Mouse (Mus musculus): ENCODE results near the gene Lrp11.

The Lrp11 gene

DNA sequence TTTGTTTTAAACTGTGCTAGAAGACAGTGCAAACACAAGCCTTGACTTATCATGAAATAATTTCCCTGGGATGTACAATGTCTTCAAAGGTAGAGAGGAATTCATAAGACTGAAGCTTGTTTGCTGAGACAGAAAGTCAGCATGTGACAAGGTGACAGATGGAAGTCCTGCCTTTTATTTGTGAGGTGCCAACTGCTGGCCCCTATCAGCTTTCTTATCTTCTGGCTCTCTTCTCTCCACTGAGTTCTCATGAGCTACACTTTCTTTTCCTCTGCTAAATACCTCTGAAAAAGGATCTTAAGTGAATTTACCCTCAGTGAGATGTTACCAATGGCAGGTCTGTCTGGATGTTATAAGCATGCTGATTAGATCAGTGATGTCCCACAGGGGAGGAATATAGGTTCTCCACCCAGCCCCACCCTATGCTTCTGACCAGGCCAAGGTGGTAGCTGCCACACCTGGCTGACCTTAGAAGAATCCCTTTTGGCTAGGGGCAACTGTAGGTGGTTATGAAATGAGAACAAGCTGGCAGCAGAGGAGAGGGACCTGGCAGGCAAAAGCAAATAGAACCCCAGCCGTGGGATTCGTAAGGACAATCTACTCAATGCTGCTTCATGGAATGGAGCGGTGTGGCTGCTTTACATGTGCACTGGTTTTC lies 34.4 kb downstream of the Lrp11 start:
- DNase-seq (ENCODE audit: low read depth), result no peak

DNA sequence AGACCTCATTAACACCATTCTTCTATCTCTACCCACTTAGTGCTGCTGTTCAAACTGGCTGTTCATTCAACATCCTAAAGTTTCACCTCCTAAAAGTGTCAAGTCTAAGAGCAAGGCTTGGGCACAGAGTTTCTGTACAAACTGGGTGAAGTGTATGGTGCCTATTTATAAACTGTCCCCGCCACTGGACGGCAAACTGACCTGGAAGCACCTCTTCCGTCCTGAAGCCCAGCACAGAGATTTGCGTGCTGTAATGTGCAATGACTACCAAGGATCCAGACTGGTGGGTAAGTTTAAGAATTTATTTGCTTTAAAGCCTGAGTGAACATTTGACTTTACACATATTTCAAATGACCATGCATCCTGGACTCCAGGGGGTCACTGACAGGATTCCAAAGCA lies 39.5 kb downstream of the Lrp11 start:
- DNase-seq (ENCODE audit: low read depth), result no peak

DNA sequence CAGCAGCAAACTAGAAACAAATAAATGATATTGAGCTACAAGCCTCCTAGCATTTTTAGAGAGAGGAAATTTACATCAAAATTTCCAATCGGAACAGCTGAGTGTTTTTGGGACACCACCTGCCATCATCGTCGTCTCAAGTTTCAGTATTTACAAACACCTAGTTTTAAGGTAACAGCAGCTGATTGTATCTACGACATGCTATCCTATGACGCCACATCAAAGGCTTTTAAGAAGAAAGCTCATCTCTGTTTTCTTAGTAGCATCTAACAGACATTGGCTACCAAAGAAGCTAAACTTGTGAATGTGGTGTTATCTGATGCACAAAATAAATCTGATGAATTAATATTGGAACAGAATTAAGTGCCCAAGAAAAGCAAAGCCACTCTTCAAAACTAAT lies 40.7 kb downstream of the Lrp11 start:
- peak; percentile 14 for DNase-seq (ENCODE audit: low read depth)

DNA sequence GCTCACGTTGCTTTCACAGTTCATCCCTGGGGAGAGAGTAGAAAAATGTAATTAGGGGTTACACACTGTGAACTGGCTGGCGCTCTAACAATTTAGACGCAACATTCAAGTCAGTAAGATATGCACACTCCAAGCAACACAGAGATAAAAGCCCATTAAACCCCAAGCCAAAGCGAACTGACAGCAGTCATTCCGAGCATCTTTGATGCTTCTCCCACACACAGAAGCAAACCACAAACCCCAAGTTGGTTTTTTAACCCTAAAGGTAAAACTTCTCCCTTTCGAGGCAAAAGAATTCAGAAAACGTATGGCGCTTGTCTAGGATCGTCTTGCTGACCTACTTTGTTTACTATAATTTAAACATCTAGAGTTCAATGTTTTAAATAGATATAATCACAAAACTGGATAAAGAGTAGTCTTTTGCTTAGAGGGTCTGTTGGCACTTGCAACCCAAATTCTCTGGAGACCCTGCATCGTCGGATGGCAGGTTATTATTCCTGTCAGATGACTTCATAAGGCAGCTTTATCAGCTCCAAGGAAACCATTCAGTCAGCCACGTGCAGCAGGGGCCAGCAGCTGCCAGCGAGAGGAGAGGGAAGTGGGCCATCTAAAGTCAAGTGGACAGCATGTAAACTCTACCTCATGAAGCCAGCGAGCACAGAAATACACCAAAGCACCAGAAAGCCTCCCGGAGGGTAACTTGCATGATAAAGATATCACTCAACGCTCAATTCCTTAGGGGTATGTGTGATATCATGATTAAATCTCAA lies 41.5 kb downstream of the Lrp11 start:
- DNase-seq (ENCODE audit: low read depth), result peak; percentile 7

DNA sequence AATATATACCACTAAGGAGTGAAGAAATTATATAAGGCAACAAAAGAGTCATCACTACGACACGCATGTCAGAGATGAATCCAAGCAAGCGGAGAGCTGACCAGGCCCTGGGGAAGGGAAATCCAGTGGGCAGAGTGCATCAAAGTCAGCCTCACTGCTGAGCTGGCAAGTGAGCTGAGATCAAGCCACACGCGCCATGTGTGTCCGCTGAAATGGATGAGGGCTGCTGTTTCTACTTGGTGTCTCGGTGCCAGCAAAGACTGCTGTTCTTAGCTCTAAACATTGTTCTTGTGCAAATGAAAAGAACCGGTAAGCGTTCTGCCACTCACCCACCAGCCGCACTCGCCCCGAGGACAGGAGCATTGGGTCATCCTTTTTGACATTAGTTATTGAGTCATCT lies 50.8 kb downstream of the Lrp11 start:
- DNase-seq (ENCODE audit: low read depth), result no peak

DNA sequence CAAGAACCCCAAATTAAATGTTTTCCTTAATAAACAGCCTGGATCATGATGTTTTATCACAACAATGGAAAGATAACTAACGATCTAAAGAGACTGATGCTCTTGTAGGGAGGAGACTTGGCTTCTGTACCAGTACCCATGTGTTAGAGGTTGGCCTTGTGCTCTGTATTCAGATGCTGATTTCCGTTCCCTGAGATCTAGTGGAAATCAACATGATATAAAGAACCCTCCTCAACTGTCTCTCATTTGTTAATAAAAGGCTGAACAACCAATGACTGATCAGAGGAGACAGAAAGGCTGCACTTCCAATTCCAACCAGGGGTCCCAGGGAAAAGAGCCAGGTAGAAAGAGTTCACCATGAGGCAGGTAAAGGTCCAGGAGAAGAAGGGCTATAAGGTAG lies 56.3 kb downstream of the Lrp11 start:
- no peak for DNase-seq (ENCODE audit: low read depth)

DNA sequence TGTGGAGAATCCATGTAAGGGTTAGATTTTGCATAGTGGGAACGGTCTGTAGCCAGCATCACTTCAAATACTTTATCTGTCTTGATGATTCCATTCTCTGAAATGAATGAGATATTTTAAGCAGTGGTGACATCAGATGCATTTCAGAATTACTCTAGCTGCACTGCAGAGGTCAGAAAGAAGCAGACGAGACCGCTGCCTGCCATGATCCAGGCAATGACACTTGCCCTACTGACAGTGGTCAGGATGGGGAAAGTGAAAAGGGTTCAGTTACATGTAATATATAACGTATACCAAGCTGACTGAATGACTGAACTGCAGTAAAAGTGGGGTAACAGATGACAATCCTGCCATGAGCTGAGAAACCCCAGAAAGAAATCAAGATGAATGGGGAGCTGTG lies 59.5 kb downstream of the Lrp11 start:
- no peak for DNase-seq (ENCODE audit: low read depth)

DNA sequence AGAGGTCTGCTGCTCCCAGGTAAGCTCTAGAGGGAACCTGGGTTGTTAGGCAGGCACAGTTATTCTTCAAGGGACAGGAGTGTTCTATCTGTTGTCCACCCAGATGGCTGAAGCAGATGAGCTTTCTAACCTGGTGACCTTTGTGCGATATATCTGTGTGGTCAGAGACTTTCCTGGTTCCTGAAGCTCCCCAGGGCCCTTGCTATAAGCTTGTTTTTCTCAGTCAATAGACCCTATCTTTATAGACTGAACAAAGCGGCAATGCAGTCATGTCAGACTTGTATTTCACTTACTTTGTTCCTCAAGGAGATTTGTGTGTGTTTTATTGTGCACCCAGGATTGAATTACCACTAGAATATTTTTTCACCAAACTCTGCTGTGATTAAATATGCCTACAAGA lies 61.5 kb downstream of the Lrp11 start:
- no peak for DNase-seq (ENCODE audit: low read depth)

DNA sequence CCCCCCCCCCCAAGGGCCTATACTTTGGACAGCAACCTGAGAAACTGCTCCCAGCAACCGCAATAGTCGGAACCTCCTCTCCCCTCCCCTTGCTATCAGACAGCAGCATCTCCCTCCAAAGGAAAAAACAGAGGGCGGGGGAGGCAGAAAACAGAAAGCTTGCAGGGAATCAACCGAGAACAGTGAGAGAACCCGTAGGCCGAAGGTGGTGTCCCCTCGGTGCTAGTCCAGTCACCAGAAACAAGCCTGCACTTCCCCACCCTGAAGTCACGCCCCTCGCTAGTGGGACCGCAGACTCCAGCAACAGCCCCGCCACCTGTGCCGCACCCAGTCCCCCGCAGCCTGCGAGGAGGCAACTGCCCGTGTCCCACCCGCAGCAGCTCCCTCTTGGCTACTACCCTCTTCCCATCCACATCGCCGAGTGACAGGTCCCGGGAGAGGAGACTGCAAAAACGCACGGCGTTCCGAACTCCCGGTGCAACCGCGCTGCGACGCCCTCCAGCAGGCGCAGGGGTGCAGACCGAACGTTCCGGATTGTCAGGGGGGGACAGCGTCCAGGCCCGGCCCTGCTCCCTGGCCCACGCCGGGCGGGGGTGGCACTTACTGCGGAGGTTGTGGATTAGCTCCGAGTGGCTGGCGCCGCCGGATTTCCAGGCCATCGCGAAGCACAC lies 73.0 kb downstream of the Lrp11 start:
- DNase-seq (ENCODE audit: low read depth), result peak; percentile 83

DNA sequence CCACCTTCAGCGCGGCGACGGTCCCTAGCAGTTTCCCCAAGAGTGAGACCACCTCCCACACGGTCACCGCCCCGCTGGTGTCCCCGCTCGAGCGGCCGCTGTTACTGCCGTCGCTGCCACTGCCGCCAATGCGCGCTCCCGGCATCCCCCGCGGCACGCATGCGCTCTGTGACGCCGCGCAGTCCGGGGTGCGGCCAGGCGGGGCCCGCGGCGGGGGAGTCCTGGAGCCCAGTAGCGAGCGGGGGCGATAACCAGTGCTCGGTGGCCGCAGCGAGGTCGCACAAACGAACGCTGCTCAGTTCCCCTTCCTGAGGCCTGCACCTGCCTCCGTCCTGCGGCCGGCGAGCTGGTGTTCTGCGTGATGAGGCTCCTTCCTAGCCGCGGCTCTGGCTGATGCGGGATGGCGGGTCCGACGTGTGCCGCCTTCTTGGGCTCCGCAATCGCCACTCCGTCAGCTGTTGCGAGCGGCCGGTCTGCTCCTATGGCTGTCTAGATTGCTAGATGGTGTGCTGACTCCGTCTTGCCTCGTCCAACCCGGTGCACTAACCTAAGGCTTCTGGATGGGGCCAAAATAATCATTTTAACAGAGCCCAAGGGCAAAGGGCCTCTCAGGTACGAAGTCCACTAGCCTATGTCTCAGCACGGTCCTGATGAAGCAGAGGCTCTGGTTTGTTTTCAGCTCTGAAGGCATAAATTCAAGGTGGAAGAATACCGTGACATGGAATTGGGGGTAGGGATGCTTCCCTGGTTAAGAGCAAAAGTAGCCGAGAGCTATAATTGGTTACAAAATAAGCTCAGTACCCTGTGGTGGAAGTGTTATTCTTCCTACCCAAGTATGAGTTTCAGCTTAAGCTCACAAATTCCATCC lies 73.8 kb downstream of the Lrp11 start:
- peak; percentile 93 for DNase-seq (ENCODE audit: low read depth)

DNA sequence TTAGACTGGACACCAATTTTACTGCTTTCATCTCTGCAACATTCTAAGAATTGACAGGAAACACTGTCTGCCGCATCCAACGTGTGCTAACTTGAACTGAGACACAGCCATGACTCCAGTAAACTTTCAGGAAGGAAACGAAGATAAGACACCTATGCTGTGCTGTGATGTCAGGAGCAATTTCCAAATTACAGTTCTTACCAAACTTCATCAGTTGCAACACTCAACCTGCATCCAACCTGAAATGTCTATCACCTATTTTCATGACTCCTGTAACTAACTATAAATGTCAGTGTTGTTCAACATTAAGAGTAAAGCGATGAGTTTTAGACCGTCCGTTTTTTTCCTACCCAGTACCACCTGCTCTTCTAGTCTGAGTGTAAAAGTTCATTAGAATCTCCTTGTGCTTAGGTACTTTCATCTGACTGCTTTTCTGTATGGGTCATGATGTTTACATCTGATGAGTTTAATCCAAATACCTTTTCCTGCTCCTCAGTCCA lies 74.5 kb downstream of the Lrp11 start:
- DNase-seq (ENCODE audit: low read depth), result peak; percentile 46

DNA sequence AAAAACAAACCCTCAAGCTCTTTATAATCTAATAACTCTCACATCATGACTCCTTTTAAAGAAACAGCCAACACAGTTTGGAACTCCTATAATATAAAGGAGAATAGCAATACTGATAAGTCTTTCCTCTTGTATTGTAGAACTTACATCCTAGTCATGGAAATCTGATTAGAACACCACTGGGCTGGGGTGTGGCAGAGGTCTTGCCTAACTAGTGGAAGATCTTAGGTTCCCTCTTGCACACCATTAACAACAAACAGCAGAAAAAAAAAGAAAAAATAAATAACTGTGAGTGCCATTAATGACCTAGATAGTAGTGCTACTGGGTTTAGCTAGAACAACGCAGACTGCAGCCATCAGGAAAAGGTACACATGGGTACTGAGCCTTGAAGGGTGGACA lies 75.3 kb downstream of the Lrp11 start:
- no peak for DNase-seq (ENCODE audit: low read depth)

DNA sequence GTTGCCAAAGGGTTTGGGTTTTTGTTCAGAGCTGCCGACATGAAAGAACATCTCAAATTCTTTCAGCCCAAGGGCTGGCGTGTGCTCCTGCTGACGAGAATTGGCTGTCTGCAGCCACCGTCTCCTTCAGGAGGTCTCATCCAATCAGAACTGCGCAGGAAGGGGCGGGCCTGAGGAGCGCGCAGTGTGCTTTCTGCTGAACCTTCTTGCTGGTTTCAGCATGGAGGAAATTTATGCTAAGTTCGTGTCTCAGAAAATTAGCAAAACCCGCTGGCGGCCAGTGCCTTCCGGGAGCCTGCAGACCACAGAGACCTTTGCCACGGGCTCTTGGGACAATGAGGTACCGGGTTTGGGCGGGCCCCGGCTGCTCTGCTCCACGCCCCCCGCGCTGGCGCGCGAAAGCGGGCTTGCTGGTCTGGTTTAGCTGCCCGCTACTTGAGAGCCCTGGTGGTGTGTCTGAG lies 77.8 kb downstream of the Lrp11 start, which contains the start of gene Nup43:
Nup43 (plus strand) TSS at position 162 of the 461 bp plus-strand sequence.
- peak; percentile 95 for DNase-seq (ENCODE audit: low read depth)

DNA sequence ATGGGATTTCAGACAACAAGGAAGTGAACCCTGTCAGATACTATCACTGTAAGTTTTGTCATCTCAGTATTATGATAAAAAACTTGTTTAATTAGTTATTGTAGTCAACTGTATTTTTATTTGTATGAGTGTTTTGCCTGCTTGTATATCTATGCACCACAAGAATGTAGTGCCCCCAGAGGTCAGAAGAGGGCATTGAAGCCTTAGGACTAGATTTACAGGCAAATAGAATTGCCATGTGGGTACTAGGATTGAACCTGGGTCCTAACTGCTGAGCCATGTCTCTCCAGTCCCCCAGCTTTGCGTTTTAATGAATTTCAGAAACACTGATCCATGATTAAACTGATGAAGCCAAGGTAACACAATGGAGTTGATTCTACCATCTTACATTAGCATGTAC lies 84.1 kb downstream of the Lrp11 start:
- peak; percentile 70 for DNase-seq (ENCODE audit: low read depth)
